Mouse (Mus musculus): ENCODE data around the gene Ddx23.

DNA sequence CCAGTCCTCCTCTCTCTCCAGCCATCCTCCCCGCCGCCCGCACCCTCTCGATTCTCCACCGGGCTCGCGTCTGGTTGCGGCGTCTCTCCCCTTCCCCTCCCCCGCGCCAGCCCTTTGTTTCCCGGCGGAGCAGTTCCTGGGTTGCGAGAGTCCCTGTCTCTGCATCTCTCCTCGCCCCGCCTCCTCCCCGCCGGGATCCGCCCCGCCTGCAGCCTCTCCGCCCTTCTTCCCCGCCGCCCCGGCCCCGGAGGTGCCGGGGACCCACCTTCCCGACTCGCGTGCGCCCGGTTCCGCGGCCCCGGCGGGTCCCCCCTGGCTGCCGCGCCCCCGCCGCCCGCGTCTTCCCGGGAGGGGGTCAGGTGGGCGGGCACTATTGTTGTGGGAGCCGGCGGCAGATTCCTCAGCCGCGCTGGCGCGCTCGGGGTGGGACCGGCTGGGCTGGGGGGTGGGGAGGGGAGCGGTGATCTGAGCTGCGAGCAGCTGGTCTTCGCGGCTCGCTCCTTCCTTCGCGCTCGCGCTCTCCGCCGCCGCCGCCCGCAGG is 28.1 kb downstream of the Ddx23 start:
- TF ChIP-seq POLR2A (IDR thresholded peaks at IDR 0.05; ENCODE audit: extremely low read depth, insufficient read depth, low read length) (peak; percentile 47; the same call in 1 of the 2 replicates), CTCF (IDR thresholded peaks at IDR 0.05; ENCODE audit: extremely low read depth, insufficient read depth, low read length) (no peak)
